Comparison of ENCODE assay signal across 22 mouse cellular contexts in the genomic region with DNA sequence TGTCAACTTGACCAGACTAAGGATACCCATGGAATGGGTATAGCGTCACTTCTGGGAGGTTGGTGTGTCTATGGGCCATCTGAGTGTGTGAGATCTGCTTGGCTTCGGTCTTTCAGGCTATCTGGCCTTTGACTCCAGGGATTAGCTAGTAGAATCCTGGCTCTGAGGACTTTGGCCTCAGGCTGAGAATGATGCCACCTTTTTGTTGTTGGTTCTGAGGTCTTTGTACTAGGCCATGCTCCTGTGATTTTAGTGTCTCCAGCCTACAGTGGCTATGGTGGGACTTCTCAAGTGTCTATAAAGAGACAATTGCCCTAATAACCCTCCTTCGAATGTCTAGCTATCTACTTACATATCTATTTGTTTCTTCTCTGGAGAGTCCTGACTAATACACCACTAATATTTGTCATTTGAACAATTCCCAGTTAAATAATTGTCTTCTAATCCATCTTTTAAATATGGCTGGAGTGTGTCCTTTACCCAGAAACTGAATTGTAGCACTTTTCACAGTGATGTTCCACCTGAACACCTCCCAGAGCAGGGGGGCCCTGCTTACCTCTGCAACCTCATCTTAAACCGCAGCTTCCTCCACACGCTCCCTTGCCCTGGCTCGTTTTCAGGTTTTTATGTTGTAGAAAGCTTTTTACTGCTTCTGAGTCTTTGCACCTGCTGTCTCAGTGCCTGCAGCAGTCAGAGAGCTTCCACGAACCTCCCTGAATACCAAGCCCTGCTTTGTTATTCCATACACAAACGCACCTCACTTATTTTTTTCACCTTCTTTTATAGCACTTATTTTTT.
DNase-seq lines count a peak whose midpoint lies in the region; ATAC-seq lines count a peak whose summit lies in the region.
"Had no signal": no experiment of that assay in that cellular context is flagged by ENCODE, and none has a peak within 500 bp of the region (broad histone marks: within the 10 kb centered on the region; RNA-seq: fewer than 3 reads in every experiment).

No protein-coding gene starts in this region.

- H3K27me3 ChIP-seq in limb, embryonic 13.5 days = no peaks in the 10 kb centered on the region
- H3K27me3 ChIP-seq in limb, embryonic 10.5 days (ENCODE audit: low read depth, poor library complexity, severe bottlenecking) = no peaks in the 10 kb centered on the region; the same call in 1 of the 2 replicates
- no peaks in the 10 kb centered on the region for H3K27me3 ChIP-seq in kidney, embryonic 16.5 days (ENCODE audit: insufficient read depth, low read length)
- H3K27me3 ChIP-seq: CH12.LX; embryonic facial prominence, embryonic 12.5 days; forebrain, embryonic 15.5 days; heart, embryonic 12.5 days; hindbrain, embryonic 15.5 days had no signal

- ATAC-seq in limb, embryonic 13.5 days (ENCODE audit: low FRiP score, low read depth) = 0 out of 2 replicates have a peak, but pooled peaks have one; percentile 40
- ATAC-seq in kidney, embryonic 16.5 days (ENCODE audit: low FRiP score, low TSS enrichment) = peak; percentile 65; the same call in 1 of the 2 replicates
- ATAC-seq: forebrain, embryonic 15.5 days; Patski had no signal

- no peak overlapping the region for H3K9ac ChIP-seq in limb, embryonic 13.5 days
- no peak overlapping the region for H3K9ac ChIP-seq in kidney, embryonic 16.5 days (replicated peaks; ENCODE audit: low read length)
- H3K9ac ChIP-seq: embryonic facial prominence, embryonic 12.5 days; forebrain, embryonic 15.5 days; heart, embryonic 12.5 days; hindbrain, embryonic 15.5 days had no signal

- no peak overlapping the region for H3K4me3 ChIP-seq in limb, embryonic 13.5 days
- H3K4me3 ChIP-seq in limb, embryonic 10.5 days = no peak overlapping the region
- no peak overlapping the region for H3K4me3 ChIP-seq in kidney, embryonic 16.5 days (ENCODE audit: low read length)
- H3K4me3 ChIP-seq: embryonic facial prominence, embryonic 12.5 days; forebrain, embryonic 15.5 days; heart, adult 2 months; heart, embryonic 12.5 days; hindbrain, embryonic 15.5 days had no signal

- H3K36me3 ChIP-seq in limb, embryonic 13.5 days = no peaks in the 10 kb centered on the region
- no peaks in the 10 kb centered on the region for H3K36me3 ChIP-seq in limb, embryonic 10.5 days
- no peaks in the 10 kb centered on the region for H3K36me3 ChIP-seq in kidney, embryonic 16.5 days (ENCODE audit: insufficient read depth, low read length)
- H3K36me3 ChIP-seq: embryonic facial prominence, embryonic 12.5 days; forebrain, embryonic 15.5 days; heart, embryonic 12.5 days; hindbrain, embryonic 15.5 days had no signal

- no peaks in the 10 kb centered on the region; the same call in 1 of the 2 replicates for H3K9me3 ChIP-seq in limb, embryonic 13.5 days
- H3K9me3 ChIP-seq in limb, embryonic 10.5 days (replicated peaks) = no peaks in the 10 kb centered on the region
- H3K9me3 ChIP-seq in kidney, embryonic 16.5 days (ENCODE audit: low read length) = no peaks in the 10 kb centered on the region
- H3K9me3 ChIP-seq: embryonic facial prominence, embryonic 12.5 days; forebrain, embryonic 15.5 days; heart, embryonic 12.5 days; hindbrain, embryonic 15.5 days had no signal

- H3K27ac ChIP-seq in limb, embryonic 13.5 days = no peak overlapping the region
- H3K27ac ChIP-seq in limb, embryonic 10.5 days = no peak overlapping the region
- no peak overlapping the region for H3K27ac ChIP-seq in kidney, embryonic 16.5 days (ENCODE audit: low read length)
- H3K27ac ChIP-seq: embryonic facial prominence, embryonic 12.5 days; forebrain, embryonic 15.5 days; heart, adult 2 months; hindbrain, embryonic 15.5 days had no signal

- no peak for DNase-seq in limb, embryonic 10.5 days (ENCODE audit: low spot score)
- DNase-seq in kidney, adult 8-10 months = peak; percentile 9 to 23
- DNase-seq in kidney, postnatal 25 days = peak; percentile 13 to 44
- no peak for DNase-seq in testis, postnatal 10 days (ENCODE audit: low spot score)
- DNase-seq in layer of hippocampus, adult 8-10 months (ENCODE audit: low spot score in 2 of 2) = no peak
- no peak for DNase-seq in thymus, postnatal 4 days
- DNase-seq: adrenal gland, adult 8-10 months; adrenal gland, postnatal 36 days; cerebellum, adult 11 months; cerebellum, adult 9-10 months; cerebellum, postnatal 25 days; gastrocnemius, postnatal 10 days; heart, adult 2 months; heart, postnatal 36 days had no signal

- peaks cover 12% of the 10 kb centered on the region for H3K4me1 ChIP-seq in limb, embryonic 13.5 days
- peaks cover 3% of the 10 kb centered on the region; the same call in 1 of the 2 replicates for H3K4me1 ChIP-seq in limb, embryonic 10.5 days
- no peaks in the 10 kb centered on the region; the same call in 1 of the 2 replicates for H3K4me1 ChIP-seq in kidney, embryonic 16.5 days (ENCODE audit: insufficient read depth, low read length)
- H3K4me1 ChIP-seq: embryonic facial prominence, embryonic 12.5 days; heart, embryonic 12.5 days; hindbrain, embryonic 15.5 days had no signal

- no peak overlapping the region for H3K4me2 ChIP-seq in limb, embryonic 13.5 days (replicated peaks)
- no peak overlapping the region for H3K4me2 ChIP-seq in kidney, embryonic 16.5 days (replicated peaks; ENCODE audit: low read depth, low read length)
- H3K4me2 ChIP-seq: embryonic facial prominence, embryonic 12.5 days; forebrain, embryonic 15.5 days; heart, embryonic 12.5 days; hindbrain, embryonic 15.5 days had no signal

- 43% methylated on average over 8 of the region's 8 CpGs for WGBS in limb, embryonic 13.5 days
- 79% methylated on average over 8 of the region's 8 CpGs for WGBS in limb, embryonic 10.5 days
- WGBS in kidney, embryonic 16.5 days = 31% methylated on average over 8 of the region's 8 CpGs

Comparison
In these comparisons a context has a peak if more than half of its experiments do, and no peak if none do; other contexts are left out.
1. DNase-seq: peak in kidney, adult 8-10 months (2 of 2) and kidney, postnatal 25 days (2 of 2); none in limb, embryonic 10.5 days (single experiment), testis, postnatal 10 days (single experiment), layer of hippocampus, adult 8-10 months (0 of 2) and thymus, postnatal 4 days (single experiment).